Mouse (Mus musculus) liver (tissue): Measurements from ENCODE around the gene Fam133b.
"Not testable (repeated sequence)": the region's sequence is repeated elsewhere in the genome, so short reads cannot be mapped to it uniquely, and the experiment has no call there.

Experiments
- DNase-seq: peaks from one replicate; pipeline ENCODE4 v3.0.0-alpha.2; 2020; ENCODE audit warnings: mixed read lengths

Gene Fam133b

GRCm38 (mm10) chr5:3520493-3521359, 22.9 kb upstream of the Fam133b start:
- no peak for DNase-seq

GRCm38 (mm10) chr5:3521741-3522140, 21.9 kb upstream of the Fam133b start:
- no peak for DNase-seq

GRCm38 (mm10) chr5:3522826-3523225, 20.8 kb upstream of the Fam133b start:
- DNase-seq = no peak

GRCm38 (mm10) chr5:3527041-3527691, 16.5 kb upstream of the Fam133b start:
- peak; percentile 18 for DNase-seq

GRCm38 (mm10) chr5:3529585-3530189, 13.9 kb upstream of the Fam133b start:
- DNase-seq = no peak

DNA sequence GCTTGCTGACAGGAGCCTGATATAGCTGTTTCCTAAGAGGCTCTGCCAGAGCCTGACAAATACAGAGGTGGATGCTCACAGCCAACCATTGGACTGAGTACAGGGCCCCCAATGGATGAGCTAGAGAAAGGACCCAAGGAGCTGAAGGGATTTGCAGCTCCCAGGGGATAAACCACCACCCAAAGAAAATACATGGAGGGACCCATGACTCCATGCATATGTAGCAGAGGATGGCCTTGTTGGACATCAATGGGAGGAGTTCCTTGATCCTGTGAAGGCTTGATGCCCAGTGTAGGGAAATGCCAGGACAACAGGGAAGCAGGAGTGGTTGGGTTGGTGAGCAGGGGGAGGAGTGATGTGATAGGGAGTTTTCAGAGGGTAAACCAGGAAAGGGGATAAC, 11.6 kb upstream of the Fam133b start:
- not testable (repeated sequence) for DNase-seq

DNA sequence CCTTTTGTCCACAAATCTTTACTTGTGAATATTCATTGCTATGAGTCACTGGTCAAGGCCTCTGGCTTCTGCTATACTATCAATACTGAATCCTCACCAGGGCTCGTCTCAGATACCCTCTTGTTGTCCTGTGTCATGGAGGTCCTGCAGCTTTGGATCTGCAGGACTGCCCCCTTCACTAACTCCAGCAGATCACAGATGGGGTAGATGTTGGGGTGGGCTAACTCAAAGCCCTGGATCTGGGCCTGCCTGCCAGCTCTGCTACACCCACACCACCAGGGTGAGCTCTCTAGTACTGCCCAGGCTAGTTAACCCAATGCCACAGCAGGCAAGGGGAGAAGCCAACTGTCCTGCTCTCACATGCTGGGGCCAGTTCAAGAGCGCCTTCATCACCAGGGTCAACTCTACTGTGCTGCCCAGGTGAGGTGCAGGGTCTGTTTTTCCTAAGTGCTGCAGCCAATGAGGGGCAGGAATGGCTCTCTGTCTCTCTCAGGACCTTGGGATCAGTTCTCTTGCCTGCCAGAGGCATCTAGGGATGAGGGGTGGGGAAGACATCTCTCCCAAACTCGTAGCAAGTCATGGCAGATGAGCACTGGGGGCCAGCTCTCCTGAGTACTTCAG, 6.9 kb upstream of the Fam133b start:
- DNase-seq = no peak

GRCm38 (mm10) chr5:3538505-3539472, 4.8 kb upstream of the Fam133b start:
- DNase-seq = no peak

GRCm38 (mm10) chr5:3541871-3542270, 1.8 kb upstream of the Fam133b start:
- peak; percentile 33 for DNase-seq

DNA sequence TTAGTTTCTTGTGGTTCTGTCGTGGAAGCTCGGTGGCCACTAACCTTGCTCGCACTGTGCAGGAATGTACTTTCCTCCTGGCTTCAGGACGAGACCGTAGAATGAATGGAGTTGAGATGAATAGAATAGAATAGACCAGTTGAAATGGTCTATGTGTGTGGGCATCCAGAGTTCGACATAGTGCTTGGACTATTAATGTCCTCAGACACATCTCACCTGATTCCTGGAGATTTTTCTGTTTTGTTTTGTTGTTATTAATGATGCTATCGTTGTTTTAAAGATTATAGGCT, 792 bp downstream of the Fam133b start:
- no peak for DNase-seq

GRCm38 (mm10) chr5:3546226-3546625, 2.6 kb downstream of the Fam133b start:
- DNase-seq = no peak

- DNase-seq = no peak
Observed at GRCm38 (mm10) chr5:3551481-3551880, 7.8 kb downstream of the Fam133b start.

GRCm38 (mm10) chr5:3554198-3554597, 10.6 kb downstream of the Fam133b start:
- no peak for DNase-seq

GRCm38 (mm10) chr5:3571266-3571665, 27.6 kb downstream of the Fam133b start, which contains the start of gene 1700109H08Rik:
Gene 1700109H08Rik (plus strand): TSS chr5:3571566.
- DNase-seq = no peak

- no peak for DNase-seq
Observed at GRCm38 (mm10) chr5:3574825-3575224, 31.2 kb downstream of the Fam133b start.

DNA sequence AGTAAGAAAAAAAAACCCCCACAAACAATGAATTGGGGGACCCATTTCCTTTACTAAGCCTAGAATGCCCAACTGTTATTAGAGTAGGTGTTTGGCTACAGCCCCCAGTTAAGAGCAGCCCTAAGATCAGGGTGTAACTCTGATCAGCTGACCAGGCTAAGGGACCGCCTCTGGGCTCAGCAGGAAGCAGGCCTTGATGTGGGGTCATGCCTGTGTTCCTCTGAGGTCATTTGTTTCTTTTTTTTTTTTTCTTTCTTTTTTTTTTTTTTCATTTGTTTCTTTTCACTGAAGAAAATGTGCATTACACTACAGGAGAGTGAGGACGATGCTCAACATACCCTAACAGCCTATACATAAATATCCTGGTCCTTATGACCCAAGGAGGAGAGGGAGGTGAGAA, 34.3 kb downstream of the Fam133b start:
- no peak for DNase-seq

DNA sequence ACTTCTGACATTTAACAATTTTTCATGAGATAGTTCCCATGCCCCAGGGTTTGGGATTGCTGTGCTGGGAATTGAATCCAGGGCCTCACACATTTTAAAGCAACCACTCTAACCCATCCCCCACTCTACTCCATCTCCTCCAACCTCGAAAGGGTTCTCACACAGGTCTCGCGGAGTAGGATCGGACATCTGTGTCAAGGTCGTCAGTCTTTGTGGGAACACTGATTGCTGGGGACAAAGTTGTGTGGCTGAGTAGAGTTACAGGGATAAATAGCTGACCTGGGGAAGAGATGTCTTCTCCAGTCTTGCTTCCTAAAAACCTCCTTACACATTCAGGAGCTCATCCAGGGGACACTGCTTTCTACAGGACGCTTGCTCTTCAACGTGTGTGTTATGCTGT, 35.4 kb downstream of the Fam133b start:
- DNase-seq = no peak

GRCm38 (mm10) chr5:3595693-3596398, 52.2 kb downstream of the Fam133b start, which contains the start of gene Pex1:
Gene Pex1 (plus strand): TSS chr5:3596066.
- peak; percentile 94 for DNase-seq

GRCm38 (mm10) chr5:3596399-3596766, 52.8 kb downstream of the Fam133b start, which contains the start of gene Rbm48:
Gene Rbm48 (minus strand): TSS chr5:3596585.
- DNase-seq = peak; percentile 81

DNA sequence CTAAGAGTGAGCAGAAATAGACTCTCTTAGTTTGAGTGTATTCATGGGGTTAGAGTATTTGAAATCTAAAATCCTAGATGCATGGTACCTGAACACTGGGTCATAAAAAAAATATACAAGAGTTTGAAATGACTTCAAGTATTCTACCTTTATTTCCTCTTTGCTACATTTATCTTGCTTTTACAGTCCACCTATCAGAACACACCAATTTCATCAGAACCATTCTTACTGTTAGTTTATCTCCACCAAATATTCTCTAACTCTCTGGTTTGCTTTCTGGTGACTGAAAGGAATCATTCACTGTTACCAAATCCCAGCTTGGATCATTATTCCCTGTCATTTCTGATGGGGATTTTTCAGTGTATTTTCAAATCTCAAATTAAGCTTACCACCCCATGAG, 53.5 kb downstream of the Fam133b start:
- no peak for DNase-seq

DNA sequence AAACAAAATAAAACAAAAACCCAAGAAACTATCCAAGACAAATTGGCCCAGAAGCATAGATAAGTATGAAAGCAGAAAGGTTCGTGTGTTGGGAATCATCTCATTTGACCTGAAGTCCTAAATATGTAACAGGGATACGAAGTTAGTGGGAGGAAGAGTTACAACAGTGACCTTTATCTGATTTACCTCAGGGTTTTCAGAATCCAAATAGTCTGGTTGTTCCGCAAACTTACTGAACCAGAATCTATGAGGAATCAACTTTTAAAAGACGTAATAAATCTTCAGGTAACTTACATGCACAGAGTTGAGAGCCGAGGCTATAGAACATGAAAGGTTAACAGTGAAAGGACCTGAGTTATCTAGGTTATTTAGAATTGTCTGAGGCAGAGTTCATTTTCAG, 55.1 kb downstream of the Fam133b start:
- DNase-seq = no peak

GRCm38 (mm10) chr5:3600298-3600697, 56.7 kb downstream of the Fam133b start:
- no peak for DNase-seq
